ENCODE assay signal across 30 mouse cellular contexts in genomic region chr13:69974835-69975234, GRCm38 (mm10).
"Had no signal": no experiment of that assay in that cellular context is flagged by ENCODE, and none has a peak within 500 bp of the region (broad histone marks: within the 10 kb centered on the region; RNA-seq: fewer than 3 reads in every experiment).

No protein-coding gene starts in this region.

- H3K9me3 ChIP-seq: limb, embryonic 10.5 days; limb, embryonic 12.5 days; limb, embryonic 13.5 days; limb, embryonic 15.5 days; liver, embryonic 12.5 days; liver, embryonic 13.5 days; liver, embryonic 15.5 days; lung, embryonic 15.5 days; midbrain, embryonic 10.5 days; midbrain, embryonic 12.5 days; midbrain, embryonic 13.5 days; midbrain, embryonic 15.5 days; neural tube, embryonic 12.5 days; neural tube, embryonic 13.5 days had no signal

- H3K36me3 ChIP-seq: limb, embryonic 10.5 days; limb, embryonic 12.5 days; limb, embryonic 13.5 days; limb, embryonic 15.5 days; liver, embryonic 12.5 days; liver, embryonic 13.5 days; liver, embryonic 15.5 days; lung, embryonic 15.5 days; midbrain, embryonic 10.5 days; midbrain, embryonic 12.5 days; midbrain, embryonic 13.5 days; midbrain, embryonic 15.5 days; neural tube, embryonic 12.5 days; neural tube, embryonic 13.5 days had no signal

- H3K9ac ChIP-seq: limb, embryonic 12.5 days; limb, embryonic 13.5 days; limb, embryonic 15.5 days; liver, embryonic 12.5 days; liver, embryonic 13.5 days; liver, embryonic 14.5 days; liver, embryonic 15.5 days; liver, postnatal 0 days; lung, embryonic 14.5 days; lung, embryonic 15.5 days; midbrain, embryonic 12.5 days; midbrain, embryonic 13.5 days; midbrain, embryonic 15.5 days; neural tube, embryonic 12.5 days; neural tube, embryonic 13.5 days had no signal

- H3K27me3 ChIP-seq: limb, embryonic 12.5 days; limb, embryonic 13.5 days; limb, embryonic 15.5 days; liver, embryonic 12.5 days; liver, embryonic 13.5 days; liver, embryonic 15.5 days; lung, embryonic 15.5 days; megakaryocyte, embryonic 14.5 days; midbrain, embryonic 12.5 days; midbrain, embryonic 13.5 days; midbrain, embryonic 15.5 days; neural tube, embryonic 12.5 days; neural tube, embryonic 13.5 days had no signal

- H3K4me3 ChIP-seq: limb, embryonic 10.5 days; limb, embryonic 12.5 days; limb, embryonic 13.5 days; limb, embryonic 15.5 days; liver, embryonic 12.5 days; liver, embryonic 13.5 days; liver, embryonic 15.5 days; lung, embryonic 15.5 days; megakaryocyte, embryonic 14.5 days; midbrain, embryonic 10.5 days; midbrain, embryonic 12.5 days; midbrain, embryonic 13.5 days; midbrain, embryonic 15.5 days; myocyte; neural tube, embryonic 12.5 days; neural tube, embryonic 13.5 days had no signal

- DNase-seq: left cerebral cortex, postnatal 4 days; liver, embryonic 13.5 days; liver, postnatal 0 days; lung, adult 18-20 months; lung, adult 2 months; lung, embryonic 14.5 days; lung, postnatal 10 days; lung, postnatal 14 days; lung, postnatal 36 days; lung, postnatal 4 days; midbrain, embryonic 14.5 days had no signal

- H3K4me1 ChIP-seq: limb, embryonic 10.5 days; limb, embryonic 12.5 days; limb, embryonic 13.5 days; limb, embryonic 15.5 days; liver, embryonic 12.5 days; liver, embryonic 13.5 days; liver, embryonic 15.5 days; lung, embryonic 15.5 days; megakaryocyte, embryonic 14.5 days; midbrain, embryonic 10.5 days; midbrain, embryonic 15.5 days; neural tube, embryonic 12.5 days had no signal

- H3K27ac ChIP-seq: limb, embryonic 10.5 days; limb, embryonic 12.5 days; limb, embryonic 13.5 days; limb, embryonic 15.5 days; liver, embryonic 12.5 days; liver, embryonic 13.5 days; liver, embryonic 14.5 days; liver, embryonic 15.5 days; lung, embryonic 15.5 days; macrophage; midbrain, embryonic 10.5 days; midbrain, embryonic 12.5 days; midbrain, embryonic 13.5 days; midbrain, embryonic 15.5 days; neural tube, embryonic 12.5 days; neural tube, embryonic 13.5 days had no signal

- ATAC-seq: liver, embryonic 12.5 days; liver, postnatal 0 days; lung, postnatal 0 days; midbrain, embryonic 13.5 days; midbrain, embryonic 15.5 days; midbrain, embryonic 16.5 days had no signal
